Mouse (Mus musculus) cerebellum, postnatal 4 days (tissue): Measurements from ENCODE around the gene Sun1.

ENCODE experiments used
- DNase-seq, 2 experiments: peaks; one replicate each; pipeline ENCODE4 v3.0.0; 2022; ENCODE audit warnings: low spot score in 2 of 2, mixed read lengths in 1 of 2

Gene Sun1

GRCm38 (mm10) chr5:139251736-139252080 is 51.3 kb downstream of the Sun1 start:
- no peak for DNase-seq

- peak; percentile 95 to 98 for DNase-seq
These were observed 51.9 kb downstream of the Sun1 start, which contains the start of gene Get4 for GRCm38 (mm10) chr5:139252081-139252909. Gene Get4, plus strand, starts transcription at chr5:139252324.

- DNase-seq = peak in 1 of 2 experiments; percentile 29
These were observed 52.4 kb downstream of the Sun1 start for GRCm38 (mm10) chr5:139252910-139253245.

- peak in 1 of 2 experiments; percentile 32 for DNase-seq
These were observed 52.9 kb downstream of the Sun1 start for GRCm38 (mm10) chr5:139253301-139253741.

- DNase-seq = no peak
These were observed 54.5 kb downstream of the Sun1 start for GRCm38 (mm10) chr5:139254938-139255337.

- DNase-seq = no peak
These were observed 55.3 kb downstream of the Sun1 start for GRCm38 (mm10) chr5:139255777-139256176.

- DNase-seq = no peak
These were observed 55.9 kb downstream of the Sun1 start for GRCm38 (mm10) chr5:139256211-139256765.

- no peak for DNase-seq
These were observed 56.8 kb downstream of the Sun1 start for GRCm38 (mm10) chr5:139257265-139257664.

- DNase-seq = no peak
These were observed 57.4 kb downstream of the Sun1 start for GRCm38 (mm10) chr5:139257818-139258217.

- DNase-seq = no peak
These were observed 58.1 kb downstream of the Sun1 start for GRCm38 (mm10) chr5:139258371-139259035.

GRCm38 (mm10) chr5:139259853-139260252 is 59.4 kb downstream of the Sun1 start:
- DNase-seq = no peak

- no peak for DNase-seq
These were observed 61.0 kb downstream of the Sun1 start for GRCm38 (mm10) chr5:139261403-139261802.

- no peak for DNase-seq
These were observed 67.2 kb downstream of the Sun1 start for GRCm38 (mm10) chr5:139267661-139268060.

GRCm38 (mm10) chr5:139270806-139271521 is 70.5 kb downstream of the Sun1 start:
- no peak for DNase-seq

GRCm38 (mm10) chr5:139271994-139272554 is 71.6 kb downstream of the Sun1 start:
- no peak for DNase-seq

- no peak for DNase-seq
These were observed 76.8 kb downstream of the Sun1 start for GRCm38 (mm10) chr5:139277287-139277686.

- DNase-seq = no peak
These were observed 81.1 kb downstream of the Sun1 start for GRCm38 (mm10) chr5:139281373-139282112.

- DNase-seq = peak; percentile 89 to 90
These were observed 81.8 kb downstream of the Sun1 start for GRCm38 (mm10) chr5:139282191-139282590.

- no peak for DNase-seq
These were observed 83.2 kb downstream of the Sun1 start for GRCm38 (mm10) chr5:139283460-139284180.

GRCm38 (mm10) chr5:139285383-139286067 is 85.1 kb downstream of the Sun1 start:
- DNase-seq = no peak
